Mouse (Mus musculus) spleen, embryonic (tissue): ENCODE results near the gene Spsb2.

Source experiments
- CTCF ChIA-PET: fragments of 350-600 bp; sonication (Branson Sonifier 250); formaldehyde crosslinking; loops from one replicate; lab custom pipeline; 2022; lab: Charles Lee

Spsb2 gene

DNA sequence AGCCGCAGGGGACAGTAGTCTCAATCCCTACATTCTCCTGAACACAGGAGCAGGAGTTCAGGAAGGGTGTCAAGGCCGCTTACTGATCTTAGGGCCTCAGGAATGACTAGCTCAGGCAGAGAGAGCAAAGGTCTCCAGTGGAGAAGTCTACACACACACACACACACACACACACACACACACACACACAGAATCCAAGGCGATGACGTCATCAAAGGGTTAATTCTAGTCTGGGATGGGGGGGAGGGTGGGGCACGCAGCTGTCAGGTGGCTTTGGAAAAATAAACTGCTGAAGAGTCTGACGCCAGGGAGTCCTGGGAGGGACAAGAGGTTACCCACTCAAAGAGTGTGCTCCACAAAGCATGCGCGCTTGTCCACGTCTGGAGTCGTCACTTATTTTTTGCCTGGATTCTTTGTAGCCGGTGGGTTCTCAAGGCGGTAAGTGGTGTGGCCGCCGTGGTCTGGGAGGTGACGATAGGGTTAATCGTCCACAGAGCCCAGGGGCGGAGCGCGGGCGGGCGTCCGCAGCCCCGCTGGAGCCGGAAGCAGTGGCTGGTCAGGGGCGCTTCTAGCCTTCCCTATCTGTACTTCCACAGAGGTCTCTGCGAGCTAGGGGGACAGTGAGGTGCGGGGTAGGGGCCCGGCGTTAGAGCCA, at the start of gene Spsb2:
Gene Spsb2 (plus strand): TSS at position 304 of the 655 bp plus-strand sequence.
- CTCF ChIA-PET = interaction anchor here (0.8 to 1.2 kb wide), 4 partner anchors 19 to 314 kb away, joined by 3 to 13 read pairs (median 4); no protein-coding TSS in a partner anchor

DNA sequence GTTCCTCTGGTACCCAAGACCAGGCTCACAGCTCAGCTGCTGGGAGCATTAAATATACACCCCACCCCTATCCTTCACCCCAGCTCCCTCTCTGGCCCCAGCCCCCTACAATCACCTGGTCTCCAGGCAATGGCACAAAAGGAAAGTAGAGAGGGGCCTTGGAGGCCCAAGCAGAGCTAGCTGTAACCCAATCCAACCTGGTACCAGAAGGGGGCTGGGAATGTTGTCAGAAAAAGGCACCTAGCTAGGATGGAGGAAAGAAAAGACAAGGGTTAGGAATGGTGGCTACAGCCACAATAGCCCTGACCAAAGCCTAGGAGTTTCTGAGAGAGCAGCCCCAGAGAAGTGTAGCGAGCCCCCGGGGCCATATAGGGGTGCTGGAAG, 49.6 kb upstream of the Spsb2 start:
- CTCF ChIA-PET = interaction anchor here (0.5 to 2.4 kb wide), 7 partner anchors 11 to 97 kb away, joined by 3 to 7 read pairs (median 5); no protein-coding TSS in a partner anchor

DNA sequence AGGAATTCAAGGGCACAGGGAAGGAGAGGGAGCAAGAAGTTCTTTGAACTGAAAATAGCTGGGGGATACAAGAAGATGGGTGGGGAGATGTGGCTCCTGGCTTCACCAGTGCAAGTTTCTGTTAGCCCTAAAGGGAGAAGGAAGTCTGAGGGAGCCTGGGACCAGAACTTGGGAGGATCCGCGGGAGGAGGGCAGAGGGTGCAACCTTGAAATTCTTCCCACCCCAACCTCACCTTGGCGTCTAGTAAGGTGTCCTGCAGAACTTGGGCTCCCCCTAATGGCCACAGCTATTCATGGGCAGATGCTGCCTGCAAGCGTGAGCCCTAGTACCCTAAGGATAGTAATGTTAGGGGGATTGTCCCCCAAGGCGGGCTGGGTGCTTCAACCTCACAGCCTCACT, 49.2 kb upstream of the Spsb2 start:
- CTCF ChIA-PET = interaction anchor here (0.5 to 2.4 kb wide), 7 partner anchors 12 to 98 kb away, joined by 3 to 7 read pairs (median 5); no protein-coding TSS in a partner anchor

- CTCF ChIA-PET = no interaction called here
Observed at GRCm38 (mm10) chr6:124765951-124766350, 42.5 kb upstream of the Spsb2 start.

GRCm38 (mm10) chr6:124767536-124767919, 40.9 kb upstream of the Spsb2 start:
- CTCF ChIA-PET = interaction anchor here (0.6 kb wide), 1 partner anchor 48 kb away, joined by 3 read pairs; no protein-coding TSS in a partner anchor

DNA sequence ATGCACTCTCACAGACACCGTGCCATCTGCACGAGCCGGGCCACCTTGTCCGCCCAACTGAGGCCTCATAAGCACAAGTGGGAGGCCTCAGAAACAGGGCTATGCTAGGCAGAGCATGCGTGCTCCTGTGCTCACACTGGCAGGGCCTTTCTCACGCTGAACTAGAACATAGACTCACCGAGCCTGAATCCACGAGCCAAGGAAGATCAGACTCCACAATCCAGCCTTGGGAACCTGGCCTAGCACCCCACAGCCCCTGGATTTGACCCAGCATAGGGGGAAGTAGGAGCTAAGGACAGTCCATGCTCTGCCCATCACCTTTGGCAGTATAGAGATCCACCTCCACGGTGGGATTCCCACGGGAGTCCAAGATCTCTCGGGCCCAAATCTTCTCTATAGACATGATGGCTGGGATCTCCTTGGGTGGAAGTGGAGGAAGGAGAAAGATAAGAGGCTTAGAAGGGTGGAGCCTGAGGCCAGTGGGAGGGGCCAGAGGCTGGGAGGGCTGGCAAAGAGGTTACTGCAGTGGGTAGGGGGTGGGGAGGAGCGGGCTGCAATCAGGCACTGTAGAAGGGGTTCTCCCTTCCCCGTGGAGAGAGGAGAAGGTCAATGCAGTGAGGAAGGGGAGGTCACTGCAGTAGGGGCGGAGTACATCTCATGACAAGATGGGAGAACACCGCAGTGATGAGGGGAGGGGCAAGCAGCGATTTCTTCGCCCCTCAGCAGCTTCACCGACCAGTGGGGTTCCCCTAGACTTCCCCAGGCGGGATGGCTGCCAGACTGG, 40.3 kb upstream of the Spsb2 start:
- CTCF ChIA-PET = interaction anchor here (0.6 kb wide), 1 partner anchor 48 kb away, joined by 3 read pairs; no protein-coding TSS in a partner anchor

DNA sequence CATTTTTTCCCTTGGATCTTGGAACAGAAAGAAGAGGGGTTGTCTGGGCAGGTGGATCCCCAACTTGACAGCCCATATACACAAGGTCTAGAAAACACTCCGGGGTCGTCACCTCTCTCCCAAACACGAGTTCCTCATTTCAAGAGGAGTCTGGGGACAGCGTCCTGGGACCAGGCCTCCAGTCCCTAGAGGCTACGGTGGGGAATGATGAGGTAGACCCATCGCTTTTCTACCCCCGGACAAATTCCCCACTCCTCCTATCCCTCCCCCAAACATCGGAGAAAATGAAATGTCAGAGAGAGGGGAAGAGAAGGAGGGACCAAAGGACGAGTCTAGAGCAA, 39.8 kb upstream of the Spsb2 start:
- CTCF ChIA-PET = no interaction called here

GRCm38 (mm10) chr6:124769101-124769765, 39.2 kb upstream of the Spsb2 start, which contains the start of gene Eno2:
Gene Eno2, minus strand, starts transcription at chr6:124769673.
- CTCF ChIA-PET = no interaction called here

- CTCF ChIA-PET = interaction anchor here (1.0 kb wide), 1 partner anchor 50 kb away, joined by 3 read pairs; no protein-coding TSS in a partner anchor
Observed at GRCm38 (mm10) chr6:124770013-124770412, 38.4 kb upstream of the Spsb2 start.

DNA sequence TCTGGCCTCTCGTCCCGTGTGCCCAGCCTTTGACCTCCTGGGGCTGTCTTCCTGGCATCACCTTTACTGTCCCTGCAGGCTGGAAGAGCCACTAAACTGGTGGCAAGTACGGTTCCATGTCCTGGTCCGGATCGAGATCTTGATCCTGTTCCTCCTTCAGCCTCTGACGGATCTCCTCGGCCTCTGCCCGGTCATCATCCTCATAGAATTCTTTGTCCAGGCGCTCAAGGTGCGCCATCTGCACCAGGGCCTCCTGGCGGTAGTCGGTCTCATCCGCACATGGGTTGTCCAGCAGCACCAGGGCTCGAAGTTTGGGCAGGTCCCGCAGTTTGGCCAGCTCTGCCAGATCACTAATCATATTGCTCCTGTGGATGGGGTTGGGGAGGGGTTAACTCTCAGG, 38.0 kb upstream of the Spsb2 start:
- CTCF ChIA-PET = interaction anchor here (0.6 to 1.0 kb wide), 2 partner anchors 50 to 124 kb away, joined by 3 to 4 read pairs; no protein-coding TSS in a partner anchor

DNA sequence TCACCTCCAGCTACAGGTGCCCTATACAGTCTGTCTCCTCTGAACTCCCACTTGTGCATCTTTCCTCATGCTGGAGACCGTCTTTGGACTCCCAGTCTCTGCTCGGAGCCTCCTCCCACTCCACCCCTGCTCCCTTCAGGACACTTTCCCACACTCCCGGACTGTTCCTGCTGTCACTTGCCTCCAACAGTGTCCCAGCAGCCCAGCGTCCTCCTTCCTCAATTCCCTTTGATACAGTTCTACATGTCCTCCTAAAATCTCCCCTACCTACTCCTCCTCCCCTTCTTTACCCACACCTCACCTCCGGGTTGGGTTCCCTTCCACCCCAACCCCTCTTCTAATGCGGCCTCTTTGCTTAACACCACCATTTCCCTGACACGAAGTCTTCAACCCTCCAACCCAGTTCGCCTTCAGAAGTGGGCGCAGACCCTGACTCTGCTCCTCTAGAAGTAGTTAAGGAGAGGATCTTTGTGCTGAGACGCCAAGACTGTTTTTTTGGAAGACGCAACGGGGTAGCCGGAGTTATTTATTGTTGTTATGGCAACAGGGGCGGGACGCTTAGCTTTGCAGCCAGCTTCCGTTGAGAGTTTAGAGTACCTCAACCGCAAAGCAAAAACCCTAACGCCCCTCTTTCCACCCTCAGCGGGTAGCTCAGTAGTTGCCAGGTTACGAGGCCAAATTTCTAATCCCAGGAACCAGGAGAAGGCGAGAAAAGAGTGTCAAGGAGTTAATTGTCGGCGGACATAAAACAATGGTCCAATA, 29.1 kb upstream of the Spsb2 start, which contains the start of gene Lrrc23:
Gene Lrrc23 (minus strand): TSS at position 506 of the 762 bp plus-strand sequence.
- CTCF ChIA-PET = interaction anchor here (0.6 kb wide), 1 partner anchor 323 kb away, joined by 3 read pairs; no protein-coding TSS in a partner anchor

DNA sequence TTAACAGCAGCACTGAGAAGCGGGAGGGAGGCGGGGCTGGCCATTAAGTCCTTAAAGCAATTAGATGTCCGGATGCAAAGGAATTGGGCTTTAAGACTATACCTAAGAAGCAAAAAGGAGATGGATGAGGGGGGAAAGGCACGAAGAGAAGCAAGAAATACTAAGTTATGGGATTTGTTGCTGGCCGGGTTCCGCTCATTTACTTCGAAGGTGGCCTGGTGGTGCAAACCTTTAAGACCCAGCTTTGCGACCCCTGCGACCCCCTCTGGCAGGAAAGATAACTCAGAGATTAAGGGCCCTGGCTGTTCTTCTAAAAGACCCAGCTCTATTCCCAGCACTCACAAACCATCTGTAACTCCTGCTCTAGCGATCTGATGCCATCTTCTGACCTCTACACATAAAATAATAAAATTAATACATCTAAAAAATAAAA, 28.5 kb upstream of the Spsb2 start:
- CTCF ChIA-PET = interaction anchor here (0.6 kb wide), 1 partner anchor 322 kb away, joined by 3 read pairs; no protein-coding TSS in a partner anchor

DNA sequence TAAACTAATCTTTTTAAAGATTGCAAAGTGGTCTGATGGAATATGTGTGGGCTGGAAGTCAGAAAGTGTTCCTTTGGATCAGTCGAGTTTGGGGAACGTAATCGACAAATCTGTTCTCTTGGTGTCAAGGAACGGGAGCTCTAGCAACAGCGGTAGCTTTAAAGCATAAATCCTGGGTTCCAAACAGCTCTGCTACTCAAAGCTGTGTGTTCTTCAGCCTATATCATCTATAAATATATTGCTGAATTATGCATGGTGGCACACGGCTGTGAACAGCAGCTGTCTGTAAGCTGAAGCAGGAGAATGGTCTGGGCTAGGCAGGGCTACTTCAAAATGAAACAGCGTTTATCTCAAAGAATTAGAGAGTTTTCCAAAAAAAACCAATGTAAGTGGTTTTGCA, 27.5 kb upstream of the Spsb2 start:
- CTCF ChIA-PET = no interaction called here

DNA sequence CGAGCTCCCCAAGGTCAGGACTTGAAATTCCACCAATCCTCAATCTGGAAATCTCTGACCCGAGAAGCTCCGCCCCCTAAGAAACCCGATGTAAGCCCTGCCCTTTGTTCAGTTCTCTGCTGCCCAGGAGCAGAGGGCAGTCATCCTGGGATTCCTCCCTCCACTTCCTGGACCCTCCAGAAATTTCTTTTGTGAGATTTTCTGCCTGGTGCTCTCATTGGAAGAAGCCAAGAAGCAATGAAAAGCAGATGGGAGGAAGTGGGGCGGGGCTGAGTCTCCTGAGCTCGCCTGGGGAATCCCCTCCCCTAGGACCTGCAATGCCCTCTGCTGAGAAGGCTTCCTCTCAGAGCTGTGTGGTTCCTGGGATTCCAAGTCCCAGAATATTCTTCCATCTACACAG, 26.0 kb upstream of the Spsb2 start:
- CTCF ChIA-PET = interaction anchor here (0.6 kb wide), 1 partner anchor 32 kb away, joined by 3 read pairs; the partner anchor contains the start of gene Tpi1

- CTCF ChIA-PET = no interaction called here
Observed at GRCm38 (mm10) chr6:124786756-124787420, 21.6 kb upstream of the Spsb2 start.

DNA sequence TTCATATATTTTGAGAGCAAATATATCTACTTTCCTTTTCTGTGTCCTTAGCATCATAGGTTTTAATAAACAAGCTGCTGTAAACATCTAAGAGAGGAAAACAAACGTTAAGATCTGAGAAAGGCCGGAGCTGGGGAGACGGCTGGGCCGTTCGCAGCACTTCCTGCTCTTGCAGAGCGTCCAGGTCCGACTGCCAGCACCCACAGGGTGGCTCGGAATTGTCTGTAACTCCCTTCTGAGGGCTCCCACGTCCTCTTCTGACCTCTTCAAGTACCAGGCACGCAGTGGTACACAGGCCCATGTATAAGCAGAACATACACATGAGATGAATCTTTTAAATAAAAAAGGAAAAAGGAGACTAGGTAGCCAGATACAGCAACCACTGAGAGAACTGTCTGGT, 20.7 kb upstream of the Spsb2 start:
- CTCF ChIA-PET = no interaction called here

DNA sequence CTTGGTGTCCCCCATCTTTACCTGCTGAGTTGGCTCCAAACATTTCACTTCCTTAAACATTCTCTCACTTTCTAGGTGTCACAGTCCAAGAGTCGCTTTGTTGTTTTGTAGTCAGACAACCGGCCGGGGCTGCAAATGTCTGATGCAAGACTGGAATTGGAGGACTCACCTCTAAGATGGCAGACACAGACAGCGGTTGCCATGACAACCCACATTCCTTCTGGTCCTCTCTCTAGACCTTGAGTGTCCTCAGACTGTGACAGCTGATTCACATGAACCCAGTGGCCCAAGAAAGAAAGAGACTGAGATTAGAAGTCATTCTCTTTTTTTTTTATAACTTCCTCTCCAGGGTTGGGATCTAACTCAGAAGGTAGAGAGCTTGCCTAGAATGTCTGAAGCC, 18.9 kb upstream of the Spsb2 start:
- CTCF ChIA-PET = no interaction called here

DNA sequence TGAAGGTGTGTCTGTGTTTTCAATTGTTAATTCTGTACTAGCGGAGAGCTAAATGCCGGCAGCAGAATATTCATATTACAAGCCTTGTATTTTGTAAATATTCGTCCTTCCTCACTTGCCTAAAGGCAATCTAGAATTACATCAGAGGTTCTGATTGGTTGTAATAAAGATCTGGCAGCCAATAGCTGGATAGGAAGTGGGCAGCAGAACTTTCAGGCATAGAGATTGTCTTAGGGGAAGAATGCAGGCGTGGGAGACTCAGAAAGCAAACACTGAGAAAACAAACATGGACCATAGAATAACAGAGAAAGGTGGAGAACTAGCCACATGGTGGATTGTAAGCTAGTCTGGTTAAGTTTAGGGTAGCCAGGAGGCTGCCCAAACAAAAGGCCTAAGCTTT, 18.3 kb upstream of the Spsb2 start:
- CTCF ChIA-PET = interaction anchor here (0.6 kb wide), 1 partner anchor 263 kb away, joined by 3 read pairs; no protein-coding TSS in a partner anchor

DNA sequence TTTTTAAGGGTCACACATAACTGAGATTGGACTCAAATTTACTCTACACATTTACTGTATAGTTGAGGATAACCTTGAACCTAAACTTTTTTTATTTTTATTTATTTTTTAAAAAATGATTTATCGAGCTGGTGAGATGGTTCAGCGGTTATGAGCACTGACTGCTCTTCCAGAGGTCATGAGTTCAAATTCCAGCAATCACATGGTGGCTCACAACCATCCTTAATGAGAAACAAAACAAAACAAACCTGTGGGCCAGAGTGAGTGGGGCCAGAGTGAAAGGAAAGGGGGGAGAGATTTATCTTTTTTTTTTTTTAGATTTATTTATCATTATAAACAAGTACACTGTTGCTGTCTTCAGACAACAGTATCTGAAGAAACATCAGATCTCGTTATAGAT, 16.6 kb upstream of the Spsb2 start:
- CTCF ChIA-PET = no interaction called here

GRCm38 (mm10) chr6:124795781-124796180, 12.7 kb upstream of the Spsb2 start:
- CTCF ChIA-PET = no interaction called here
